Mouse (Mus musculus) intestine, embryonic 14.5 days (tissue): ENCODE data around the gene Dock9. TPM values are rescaled to one million over a fixed set of nuclear protein-coding genes. Genes with fewer than 3 reads are reported as not detected.
A peak's percentile ranks its signal among the peaks of the same experiment; 100 is the strongest.

ENCODE experiments used
- ATAC-seq: fragments of 200-750 bp; cut with Nextera tagmentation; replicated peaks from 2 replicates; pipeline ENCODE4 v1.8.0; 2017; ENCODE audit warnings: low read depth, moderate number of reproducible peaks, moderate TSS enrichment, moderate library complexity; ENCODE audit not compliant: low FRiP score, low TSS enrichment
- DNase-seq: peaks from one replicate; pipeline ENCODE4 v3.0.0-alpha.2; 2018; ENCODE audit warnings: low spot score
- H3K27ac ChIP-seq: fragments of 300-500 bp; sonication (generic); 2 replicates; pipeline ENCODE4 v1.5.1; 2014; ENCODE audit warnings: low read depth, mild to moderate bottlenecking, control low read depth
- H3K27me3 ChIP-seq: fragments of 300-500 bp; sonication (generic); replicated peaks from 2 replicates; pipeline ENCODE4 v1.6.1; 2014; ENCODE audit warnings: low read length, control low read depth; ENCODE audit not compliant: control insufficient read depth, insufficient read depth
- H3K36me3 ChIP-seq: fragments of 300-500 bp; sonication (generic); 2 replicates; pipeline ENCODE4 v1.6.1; 2014; ENCODE audit warnings: low read length, control low read depth; ENCODE audit not compliant: control insufficient read depth, insufficient read depth
- H3K4me1 ChIP-seq: fragments of 300-500 bp; sonication (generic); replicated peaks from 2 replicates; pipeline ENCODE4 v1.6.1; 2014; ENCODE audit warnings: low read length, control low read depth, mixed read lengths; ENCODE audit not compliant: control insufficient read depth, insufficient read depth
- H3K4me2 ChIP-seq: fragments of 300-500 bp; sonication (generic); 2 replicates; pipeline ENCODE4 v1.6.1; 2014; ENCODE audit warnings: low read length
- H3K4me3 ChIP-seq: fragments of 300-500 bp; sonication (generic); 2 replicates; pipeline ENCODE4 v1.5.1; 2014; ENCODE audit warnings: low read depth, low read length, control low read depth, mixed read lengths
- H3K9ac ChIP-seq: fragments of 300-500 bp; sonication (generic); 2 replicates; pipeline ENCODE4 v1.6.1; 2014; ENCODE audit warnings: mild to moderate bottlenecking, low read length
- H3K9me3 ChIP-seq: fragments of 300-500 bp; sonication (generic); 2 replicates; pipeline ENCODE4 v1.6.1; 2016; ENCODE audit warnings: low read length, control low read depth; ENCODE audit not compliant: control insufficient read depth
- WGBS: fragments of 180-500 bp; shearing (Covaris S2); extraction: QIAGEN DNeasy Blood & Tissue Kit; methylation state at CpG from one replicate; pipeline ENCODE4 v1.1.7; 2014; 5-methylcytosine and 5-hydroxymethylcytosine counted together
- polyA plus RNA-seq: library from polyadenylated mRNA; unstranded; fragments of >200 nt; fragmentation: Nextera tagmentation; extraction: Ambion mirVana; gene quantifications from 2 replicates; pipeline ENCODE4 v1.2.1, GENCODE M21; 2014

The Dock9 gene
- polyA plus RNA-seq, 1 experiment from 2014 or later: 34.8 TPM

- Histone ChIP-seq H3K27me3 (peaks cover 18% of the 10 kb centered on the region; the same call in 1 of the 2 replicates), H3K36me3 (no peaks in the 10 kb centered on the region), H3K4me3 (no peak overlapping the region), H3K9me3 (0 out of 2 replicates have a peak, but pooled peaks cover 3% of the 10 kb centered on the region), H3K9ac (no peak overlapping the region), H3K4me2 (no peak overlapping the region), H3K4me1 (0 out of 2 replicates have a peak, but pooled peaks cover 8% of the 10 kb centered on the region), H3K27ac (no peak overlapping the region)
- 54% methylated on average over 2 of the region's 2 CpGs for WGBS
- no peak for ATAC-seq
- no peak for DNase-seq
These were observed 288.7 kb downstream of the Dock9 start for GRCm38 (mm10) chr14:121508929-121509328.

- Histone ChIP-seq H3K9me3 (0 out of 2 replicates have a peak, but pooled peaks cover 3% of the 10 kb centered on the region), H3K27me3 (peaks cover 19% of the 10 kb centered on the region; the same call in 1 of the 2 replicates), H3K4me3 (no peak overlapping the region), H3K9ac (no peak overlapping the region), H3K36me3 (no peaks in the 10 kb centered on the region), H3K4me2 (no peak overlapping the region), H3K4me1 (0 out of 2 replicates have a peak, but pooled peaks cover 8% of the 10 kb centered on the region), H3K27ac (no peak overlapping the region)
- ATAC-seq (0 out of 2 replicates have a peak, but pooled peaks have one; percentile 30), DNase-seq (no peak)
- WGBS: 14% methylated on average over 6 of the region's 6 CpGs
These were observed 291.3 kb downstream of the Dock9 start for GRCm38 (mm10) chr14:121506336-121506735.

- peaks cover 19% of the 10 kb centered on the region; the same call in 1 of the 2 replicates for H3K27me3 ChIP-seq
- H3K27ac ChIP-seq: no peak overlapping the region
- 39% methylated on average over 9 of the region's 9 CpGs for WGBS
- H3K4me3 ChIP-seq: no peak overlapping the region
- DNase-seq (no peak), ATAC-seq (no peak)
- 0 out of 2 replicates have a peak, but pooled peaks cover 8% of the 10 kb centered on the region for H3K4me1 ChIP-seq
- no peaks in the 10 kb centered on the region for H3K36me3 ChIP-seq
- H3K4me2 ChIP-seq: peak overlapping the region; percentile 40; the same call in 1 of the 2 replicates
- H3K9ac ChIP-seq: no peak overlapping the region
- H3K9me3 ChIP-seq: no peaks in the 10 kb centered on the region
These were observed 292.2 kb downstream of the Dock9 start for GRCm38 (mm10) chr14:121505485-121505860.

GRCm38 (mm10) chr14:121504781-121505484 lies 292.7 kb downstream of the Dock9 start, which contains the start of gene Slc15a1:
Gene Slc15a1 (minus strand): TSS chr14:121505252.
- Histone ChIP-seq H3K27me3 (peaks cover 19% of the 10 kb centered on the region; the same call in 1 of the 2 replicates), H3K4me3 (0 out of 2 replicates have a peak within 1 kb of the TSS, but pooled peaks have one; percentile 10), H3K27ac (no peak within 1 kb of the TSS), H3K9ac (no peak within 1 kb of the TSS), H3K4me2 (peak within 1 kb of the TSS; percentile 40), H3K9me3 (no peaks in the 10 kb centered on the region), H3K36me3 (no peaks in the 10 kb centered on the region), H3K4me1 (0 out of 2 replicates have a peak, but pooled peaks cover 8% of the 10 kb centered on the region)
- DNase-seq: no peak
- no peak; the same call in 1 of the 2 replicates for ATAC-seq
- WGBS: 17% methylated on average over 33 of the region's 33 CpGs

GRCm38 (mm10) chr14:121500577-121500976 lies 297.1 kb downstream of the Dock9 start:
- H3K9me3 ChIP-seq: no peaks in the 10 kb centered on the region
- no peaks in the 10 kb centered on the region for H3K36me3 ChIP-seq
- no peaks in the 10 kb centered on the region for H3K4me1 ChIP-seq
- WGBS: 69% methylated on average over 2 of the region's 2 CpGs
- no peak overlapping the region for H3K9ac ChIP-seq
- no peak for DNase-seq
- no peak overlapping the region for H3K4me3 ChIP-seq
- no peak overlapping the region for H3K27ac ChIP-seq
- no peak overlapping the region for H3K4me2 ChIP-seq
- H3K27me3 ChIP-seq: peaks cover 17% of the 10 kb centered on the region; the same call in 1 of the 2 replicates
- no peak for ATAC-seq

- H3K9me3 ChIP-seq: no peaks in the 10 kb centered on the region
- no peak overlapping the region for H3K4me2 ChIP-seq
- H3K9ac ChIP-seq: no peak overlapping the region
- no peak for DNase-seq
- no peak overlapping the region for H3K4me3 ChIP-seq
- 0 out of 2 replicates have a peak, but pooled peaks cover 9% of the 10 kb centered on the region for H3K27me3 ChIP-seq
- H3K36me3 ChIP-seq: no peaks in the 10 kb centered on the region
- 63% methylated on average over 1 of the region's 1 CpGs for WGBS
- H3K27ac ChIP-seq: no peak overlapping the region
- H3K4me1 ChIP-seq: no peaks in the 10 kb centered on the region
- no peak for ATAC-seq
These were observed 297.9 kb downstream of the Dock9 start for GRCm38 (mm10) chr14:121499769-121500168.

GRCm38 (mm10) chr14:121497800-121498199 lies 299.8 kb downstream of the Dock9 start:
- H3K27ac ChIP-seq: no peak overlapping the region
- WGBS: 83% methylated on average over 1 of the region's 1 CpGs

GRCm38 (mm10) chr14:121495741-121496140 lies 301.9 kb downstream of the Dock9 start:
- WGBS: 82% methylated on average over 4 of the region's 4 CpGs
- Histone ChIP-seq H3K9ac (no peak overlapping the region), H3K4me3 (no peak overlapping the region), H3K4me1 (peaks cover 11% of the 10 kb centered on the region; the same call in 1 of the 2 replicates), H3K27me3 (no peaks in the 10 kb centered on the region), H3K27ac (no peak overlapping the region), H3K36me3 (no peaks in the 10 kb centered on the region), H3K9me3 (no peaks in the 10 kb centered on the region), H3K4me2 (no peak overlapping the region)
- no peak for DNase-seq
- no peak for ATAC-seq

More at GRCm38 (mm10) chr14:121497800-121498199, 299.8 kb downstream of the Dock9 start:
- H3K36me3 ChIP-seq: no peaks in the 10 kb centered on the region
- ATAC-seq: no peak
- no peak overlapping the region for H3K9ac ChIP-seq
- H3K4me2 ChIP-seq: no peak overlapping the region
- H3K27me3 ChIP-seq: no peaks in the 10 kb centered on the region
- H3K4me3 ChIP-seq: no peak overlapping the region
- 0 out of 2 replicates have a peak, but pooled peaks cover under 1% of the 10 kb centered on the region for H3K4me1 ChIP-seq
- no peaks in the 10 kb centered on the region for H3K9me3 ChIP-seq
- DNase-seq: no peak
